9 mouse cellular contexts compared by ENCODE assay signal in the genomic region with DNA sequence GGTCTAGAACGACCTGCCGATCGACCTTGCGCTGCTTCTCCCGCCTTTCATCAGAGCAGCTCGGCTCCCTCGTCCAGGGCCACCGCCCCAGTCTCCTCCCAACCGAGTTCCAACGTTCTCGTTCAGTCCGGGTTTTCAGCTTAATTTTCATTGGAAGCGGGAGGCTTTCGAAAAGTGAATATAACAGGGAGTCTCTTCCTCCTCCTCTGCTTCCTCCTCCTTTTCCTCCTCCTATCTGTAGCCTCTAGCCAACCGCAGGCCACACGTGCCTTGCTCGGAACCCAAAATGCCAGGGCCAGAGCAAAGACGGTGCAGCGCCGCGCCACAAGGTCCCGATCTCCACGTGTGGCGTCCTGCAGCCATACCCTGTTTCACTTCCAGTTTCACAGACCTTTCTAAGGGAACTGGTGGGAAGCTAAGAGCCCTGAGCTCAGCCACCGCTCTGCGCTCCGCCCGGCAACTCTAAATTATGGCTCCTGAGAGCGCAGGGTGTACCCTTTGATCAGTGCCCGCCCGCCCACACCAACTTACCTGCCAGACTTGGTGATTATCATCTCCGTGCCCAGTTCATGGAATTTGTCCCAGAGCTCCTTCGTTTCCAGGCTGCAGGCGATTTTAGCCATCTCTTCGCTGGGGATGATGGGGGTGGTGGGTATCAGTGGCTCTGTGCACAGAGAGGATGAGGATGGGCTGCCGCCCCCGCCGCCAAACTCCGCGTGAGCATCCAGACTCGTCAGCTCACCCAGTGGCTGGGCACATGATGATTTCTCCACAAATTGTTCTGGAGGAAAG. TPM values are rescaled to one million over a fixed set of nuclear protein-coding genes. Genes with fewer than 3 reads are reported as not detected.
DNase-seq lines count a peak whose midpoint lies in the region; ATAC-seq and TF ChIP-seq lines count a peak whose summit lies in the region.
"Had no signal": no experiment of that assay in that cellular context is flagged by ENCODE, and none has a peak within 500 bp of the region (broad histone marks: within the 10 kb centered on the region; RNA-seq: fewer than 3 reads in every experiment).

No protein-coding gene starts in this region.

- dilution Hi-C loops in CH12.LX (cut with MboI; ENCODE audit: extremely low pct_ligation_motif_present, extremely low pct_unique_long_range_greater_than_20kb, low sequenced_read_pairs): no loop called here

- in situ Hi-C loops in CH12.LX (cut with MboI; ENCODE audit: low pct_ligation_motif_present, low pct_unique_long_range_greater_than_20kb, low sequenced_read_pairs): loop anchor here (25.0 kb wide), 1 partner anchor 267 kb away; no protein-coding TSS in a partner anchor

- H3K4me3 ChIP-seq in CH12.LX (replicated peaks in 1 of 3; ENCODE audit: low read depth in 2 of 3, low read length in 2 of 3, poor library complexity in 1 of 3): no peak overlapping the region
- peak overlapping the region; percentile 66 for H3K4me3 ChIP-seq in heart, embryonic 15.5 days
- H3K4me3 ChIP-seq in liver, embryonic 11.5 days (ENCODE audit: low read depth, low read length): peak overlapping the region; percentile 42

- TF ChIP-seq POLR2A in CH12.LX (IDR thresholded peaks at IDR 0.05; ENCODE audit: low read depth, low read length): no peak

- H3K27ac ChIP-seq in CH12.LX (ENCODE audit: insufficient read depth, low read depth): no peak overlapping the region
- peak overlapping the region; percentile 95 for H3K27ac ChIP-seq in heart, embryonic 15.5 days
- no peak overlapping the region for H3K27ac ChIP-seq in liver, embryonic 11.5 days (ENCODE audit: low read depth, low read length)

- no peaks in the 10 kb centered on the region for H3K79me2 ChIP-seq in CH12.LX (replicated peaks; ENCODE audit: control insufficient read depth, extremely low read depth, insufficient read depth, poor library complexity, severe bottlenecking)

- no peak for ATAC-seq in heart, embryonic 15.5 days (replicated peaks; ENCODE audit: insufficient number of reproducible peaks, insufficient read depth, low FRiP score, low read depth)
- no peak for ATAC-seq in liver, embryonic 11.5 days (replicated peaks; ENCODE audit: low FRiP score)

- no peaks in the 10 kb centered on the region for H3K27me3 ChIP-seq in CH12.LX (replicated peaks)
- H3K27me3 ChIP-seq in heart, embryonic 15.5 days: no peaks in the 10 kb centered on the region
- peaks cover 64% of the 10 kb centered on the region for H3K27me3 ChIP-seq in liver, embryonic 11.5 days (replicated peaks; ENCODE audit: control insufficient read depth, insufficient read depth, low read length)

- 0 out of 2 replicates have a peak overlapping the region, but pooled peaks have one; percentile 42 for H3K4me2 ChIP-seq in CH12.LX (ENCODE audit: insufficient read depth, low read depth, poor library complexity, severe bottlenecking)
- peak overlapping the region; percentile 64 for H3K4me2 ChIP-seq in heart, embryonic 15.5 days
- H3K4me2 ChIP-seq in liver, embryonic 11.5 days: peak overlapping the region; percentile 68

- WGBS in heart, embryonic 15.5 days: 2% methylated on average over 41 of the region's 41 CpGs
- 3% methylated on average over 41 of the region's 41 CpGs for WGBS in liver, embryonic 11.5 days

- no peak for TF ChIP-seq CTCF in CH12.LX (conservative IDR thresholded peaks at IDR 0.05 in 1 of 2, IDR thresholded peaks at IDR 0.05 in 1 of 2; ENCODE audit: low read depth in 2 of 2, low read length in 2 of 2)

- H3K4me1 ChIP-seq in CH12.LX (ENCODE audit: control insufficient read depth in 1 of 2, insufficient read depth in 2 of 2): peaks cover 0 to 5% of the 10 kb centered on the region in 2 experiments; a peak in 1 of 4 replicates
- peaks cover 9% of the 10 kb centered on the region for H3K4me1 ChIP-seq in heart, embryonic 15.5 days (replicated peaks)
- H3K4me1 ChIP-seq in liver, embryonic 11.5 days (replicated peaks; ENCODE audit: control insufficient read depth, insufficient read depth, low read length): no peaks in the 10 kb centered on the region; the same call in 1 of the 2 replicates

- TF ChIP-seq RAD21 in CH12.LX (IDR thresholded peaks at IDR 0.05; ENCODE audit: low read depth, low read length): no peak

- no peak overlapping the region for H3K9ac ChIP-seq in CH12.LX (ENCODE audit: insufficient read depth, low read depth)
- H3K9ac ChIP-seq in heart, embryonic 15.5 days: peak overlapping the region; percentile 97
- H3K9ac ChIP-seq in liver, embryonic 11.5 days (ENCODE audit: low read depth, low read length): peak overlapping the region; percentile 25; the same call in 1 of the 2 replicates

- DNase-seq in CH12.LX (ENCODE audit: extremely low read depth) (no peak), R1 (ENCODE audit: low read depth, low spot score) (peak; percentile 56)
- no peak for DNase-seq in liver, embryonic 11.5 days (ENCODE audit: low spot score)
- no peak for DNase-seq in B cell, adult 2 months
- no peak for DNase-seq in frontal cortex, postnatal 36 days (ENCODE audit: low spot score in 2 of 2)
- DNase-seq in gastrocnemius, postnatal 25 days: no peak
- DNase-seq in right cerebral cortex, adult 18-20 months: no peak

- no peak for TF ChIP-seq EP300 in CH12.LX (IDR thresholded peaks at IDR 0.05; ENCODE audit: low read length)

- H3K9me3 ChIP-seq in CH12.LX (replicated peaks; ENCODE audit: low read length): no peaks in the 10 kb centered on the region
- no peaks in the 10 kb centered on the region for H3K9me3 ChIP-seq in heart, embryonic 15.5 days (replicated peaks)
- no peaks in the 10 kb centered on the region for H3K9me3 ChIP-seq in liver, embryonic 11.5 days (ENCODE audit: control insufficient read depth, low read length)

- H3K36me3 ChIP-seq in CH12.LX (replicated peaks in 1 of 2; ENCODE audit: control insufficient read depth in 1 of 2, insufficient read depth in 1 of 2, low read length in 1 of 2): no peaks in the 10 kb centered on the region
- no peaks in the 10 kb centered on the region for H3K36me3 ChIP-seq in heart, embryonic 15.5 days
- no peaks in the 10 kb centered on the region for H3K36me3 ChIP-seq in liver, embryonic 11.5 days (ENCODE audit: control insufficient read depth, insufficient read depth, low read length)

TF ChIP-seq in CH12.LX, 34 proteins besides CTCF, POLR2A, EP300 and RAD21:
- peak; percentile 20; the same call in 1 of the 2 replicates for TF ChIP-seq BHLHE40 (IDR thresholded peaks at IDR 0.05; ENCODE audit: low read depth, low read length)
- TF ChIP-seq UBTF (IDR thresholded peaks at IDR 0.05; ENCODE audit: low read depth, low read length): no peak
- TF ChIP-seq PAX5 (IDR thresholded peaks at IDR 0.05; ENCODE audit: low read length): no peak

RNA-seq across cellular contexts. Expression of gene Tbx20, which starts 3.8 kb away (rescaled TPM):
- not detected in 2 replicates for total RNA-seq in CH12.LX (2012; rRNA removed)
- not detected in 2 replicates for total RNA-seq in CH12.LX (2014; rRNA removed)
- not detected in 2 replicates for polyA plus RNA-seq in CH12.LX (2012; ENCODE audit: insufficient read length, low read depth)
- polyA plus RNA-seq in heart, embryonic 15.5 days (2015; fragmentation: Nextera tagmentation; extraction: Ambion mirVana): 62.6 and 70.1 TPM in 2 replicates
- polyA plus RNA-seq in liver, embryonic 11.5 days (2014; fragmentation: Nextera tagmentation; extraction: Ambion mirVana): 2.1 and 3.4 TPM in 2 replicates
- not detected for total RNA-seq in gastrocnemius, postnatal 25 days (2021)
- total RNA-seq: neutrophil, adult 5-6 weeks had no signal

Comparison
In these comparisons a context has a peak if more than half of its experiments do, and no peak if none do; other contexts are left out.
1. H3K4me3 ChIP-seq: peak in heart, embryonic 15.5 days (single experiment) and liver, embryonic 11.5 days (single experiment); none in CH12.LX (0 of 3).
2. RNA of gene Tbx20, which starts 3.8 kb away (polyA plus RNA-seq): 62.6 to 70.1 TPM in heart, embryonic 15.5 days; 2.1 to 3.4 TPM in liver, embryonic 11.5 days and not detected in CH12.LX; every median in the first group is over 10 times any median in the second.
3. Peak in every context shown above with its lines, with median percentiles within 50 percentile points of each other: H3K4me2 ChIP-seq.